Mouse (Mus musculus): Measurements from ENCODE around the gene Serp2. TPM values are rescaled to one million over a fixed set of nuclear protein-coding genes. Genes with fewer than 3 reads are reported as not detected.

The Serp2 gene
- polyA plus RNA-seq, 1 experiment from 2014 or later, result 10.0 TPM

- Histone ChIP-seq H3K4me3 (replicated peaks) (0 out of 2 replicates have a peak overlapping the region, but pooled peaks have one; percentile 1), H3K9me3 (no peaks in the 10 kb centered on the region), H3K4me2 (replicated peaks) (peak overlapping the region; percentile 40), H3K36me3 (no peaks in the 10 kb centered on the region), H3K27me3 (replicated peaks) (no peaks in the 10 kb centered on the region), H3K4me1 (replicated peaks) (peaks cover 25% of the 10 kb centered on the region), H3K9ac (no peak overlapping the region), H3K27ac (peak overlapping the region; percentile 61)
- ATAC-seq, result peak; percentile 50
- WGBS, result 19% methylated on average over 10 of the region's 10 CpGs
Observed at GRCm38 (mm10) chr14:76533170-76533815, 23.4 kb downstream of the Serp2 start.

- Histone ChIP-seq H3K9me3 (no peaks in the 10 kb centered on the region), H3K9ac (no peak overlapping the region), H3K27ac (peak overlapping the region; percentile 61), H3K4me2 (replicated peaks) (peak overlapping the region; percentile 40), H3K4me3 (replicated peaks) (0 out of 2 replicates have a peak overlapping the region, but pooled peaks have one; percentile 1), H3K36me3 (no peaks in the 10 kb centered on the region), H3K27me3 (replicated peaks) (no peaks in the 10 kb centered on the region), H3K4me1 (replicated peaks) (peaks cover 32% of the 10 kb centered on the region)
- peak; percentile 83 for ATAC-seq
- 43% methylated on average over 20 of the region's 20 CpGs for WGBS
Observed at GRCm38 (mm10) chr14:76532257-76533169, 24.2 kb downstream of the Serp2 start.

- Histone ChIP-seq H3K27ac (no peak overlapping the region), H3K36me3 (no peaks in the 10 kb centered on the region), H3K4me2 (replicated peaks) (no peak overlapping the region), H3K4me1 (replicated peaks) (peaks cover 37% of the 10 kb centered on the region), H3K27me3 (replicated peaks) (no peaks in the 10 kb centered on the region), H3K4me3 (replicated peaks) (no peak overlapping the region), H3K9me3 (no peaks in the 10 kb centered on the region), H3K9ac (no peak overlapping the region)
- ATAC-seq, result no peak
- 92% methylated on average over 7 of the region's 7 CpGs for WGBS
Observed at GRCm38 (mm10) chr14:76531027-76531660, 25.5 kb downstream of the Serp2 start.

GRCm38 (mm10) chr14:76528641-76529040, 28.0 kb downstream of the Serp2 start:
- H3K9me3 ChIP-seq, result no peaks in the 10 kb centered on the region
- WGBS, result 33% methylated on average over 5 of the region's 5 CpGs
- peaks cover 36% of the 10 kb centered on the region for H3K4me1 ChIP-seq (replicated peaks)
- no peak overlapping the region for H3K27ac ChIP-seq
- H3K4me2 ChIP-seq (replicated peaks), result no peak overlapping the region
- no peaks in the 10 kb centered on the region for H3K36me3 ChIP-seq
- H3K4me3 ChIP-seq (replicated peaks), result no peak overlapping the region
- no peaks in the 10 kb centered on the region for H3K27me3 ChIP-seq (replicated peaks)
- no peak; the same call in 1 of the 2 replicates for ATAC-seq
- H3K9ac ChIP-seq, result no peak overlapping the region

- 25% methylated on average over 9 of the region's 9 CpGs for WGBS
- no peak overlapping the region for H3K9ac ChIP-seq
- peaks cover 28% of the 10 kb centered on the region for H3K4me1 ChIP-seq (replicated peaks)
- H3K4me2 ChIP-seq (replicated peaks), result no peak overlapping the region
- no peak overlapping the region for H3K4me3 ChIP-seq (replicated peaks)
- H3K27ac ChIP-seq, result peak overlapping the region; percentile 24; the same call in 1 of the 2 replicates
- H3K27me3 ChIP-seq (replicated peaks), result no peaks in the 10 kb centered on the region
- H3K36me3 ChIP-seq, result no peaks in the 10 kb centered on the region
- peak; percentile 51 for ATAC-seq
- no peaks in the 10 kb centered on the region for H3K9me3 ChIP-seq
Observed at GRCm38 (mm10) chr14:76527758-76528313, 28.9 kb downstream of the Serp2 start.

- H3K27ac ChIP-seq, result peak overlapping the region; percentile 24; the same call in 1 of the 2 replicates
- WGBS, result 81% methylated on average over 20 of the region's 20 CpGs
- no peak for ATAC-seq
- H3K36me3 ChIP-seq, result no peaks in the 10 kb centered on the region
- peaks cover 24% of the 10 kb centered on the region for H3K4me1 ChIP-seq (replicated peaks)
- H3K27me3 ChIP-seq (replicated peaks), result no peaks in the 10 kb centered on the region
- no peaks in the 10 kb centered on the region for H3K9me3 ChIP-seq
- no peak overlapping the region for H3K4me2 ChIP-seq (replicated peaks)
- no peak overlapping the region for H3K4me3 ChIP-seq (replicated peaks)
- no peak overlapping the region for H3K9ac ChIP-seq
Observed at GRCm38 (mm10) chr14:76527030-76527719, 29.5 kb downstream of the Serp2 start.

GRCm38 (mm10) chr14:76526467-76526866, 30.2 kb downstream of the Serp2 start:
- Histone ChIP-seq H3K9ac (no peak overlapping the region), H3K4me2 (replicated peaks) (no peak overlapping the region), H3K27me3 (replicated peaks) (no peaks in the 10 kb centered on the region), H3K4me3 (replicated peaks) (no peak overlapping the region), H3K4me1 (replicated peaks) (peaks cover 24% of the 10 kb centered on the region), H3K27ac (no peak overlapping the region), H3K36me3 (no peaks in the 10 kb centered on the region), H3K9me3 (no peaks in the 10 kb centered on the region)
- no peak for ATAC-seq
- WGBS, result 62% methylated on average over 6 of the region's 6 CpGs

GRCm38 (mm10) chr14:76523344-76523743, 33.3 kb downstream of the Serp2 start:
- H3K9ac ChIP-seq, result no peak overlapping the region
- H3K4me2 ChIP-seq (replicated peaks), result no peak overlapping the region
- no peak for ATAC-seq
- no peaks in the 10 kb centered on the region for H3K36me3 ChIP-seq
- H3K27me3 ChIP-seq (replicated peaks), result no peaks in the 10 kb centered on the region
- H3K4me1 ChIP-seq (replicated peaks), result peaks cover 21% of the 10 kb centered on the region
- H3K9me3 ChIP-seq, result no peaks in the 10 kb centered on the region
- no peak overlapping the region for H3K4me3 ChIP-seq (replicated peaks)
- 83% methylated on average over 1 of the region's 1 CpGs for WGBS
- no peak overlapping the region for H3K27ac ChIP-seq

- Histone ChIP-seq H3K4me3 (replicated peaks) (no peak overlapping the region), H3K36me3 (no peaks in the 10 kb centered on the region), H3K27ac (no peak overlapping the region), H3K27me3 (replicated peaks) (no peaks in the 10 kb centered on the region), H3K4me2 (replicated peaks) (no peak overlapping the region), H3K9ac (no peak overlapping the region), H3K4me1 (replicated peaks) (peaks cover 3% of the 10 kb centered on the region; the same call in 1 of the 2 replicates), H3K9me3 (no peaks in the 10 kb centered on the region)
- WGBS, result 88% methylated on average over 3 of the region's 3 CpGs
- ATAC-seq, result peak; percentile 18; the same call in 1 of the 2 replicates
Observed at GRCm38 (mm10) chr14:76521308-76521707, 35.4 kb downstream of the Serp2 start.

- Histone ChIP-seq H3K4me3 (replicated peaks) (no peak overlapping the region), H3K4me1 (replicated peaks) (peaks cover 3% of the 10 kb centered on the region), H3K36me3 (no peaks in the 10 kb centered on the region), H3K27ac (no peak overlapping the region), H3K9me3 (no peaks in the 10 kb centered on the region), H3K27me3 (replicated peaks) (no peaks in the 10 kb centered on the region), H3K4me2 (replicated peaks) (no peak overlapping the region), H3K9ac (no peak overlapping the region)
- 20% methylated on average over 4 of the region's 4 CpGs for WGBS
- ATAC-seq, result peak; percentile 92
Observed at GRCm38 (mm10) chr14:76520606-76521005, 36.1 kb downstream of the Serp2 start.

- Histone ChIP-seq H3K4me2 (replicated peaks) (no peak overlapping the region), H3K36me3 (no peaks in the 10 kb centered on the region), H3K27ac (no peak overlapping the region), H3K9me3 (no peaks in the 10 kb centered on the region), H3K4me3 (replicated peaks) (no peak overlapping the region), H3K27me3 (replicated peaks) (no peaks in the 10 kb centered on the region), H3K4me1 (replicated peaks) (peaks cover 11% of the 10 kb centered on the region), H3K9ac (no peak overlapping the region)
- WGBS, result 77% methylated on average over 5 of the region's 5 CpGs
- ATAC-seq, result no peak
Observed at GRCm38 (mm10) chr14:76518217-76518616, 38.5 kb downstream of the Serp2 start.
